Mouse (Mus musculus) forebrain, embryonic 10.5 days (tissue): Measurements from ENCODE around the gene Clec16a. TPM values are rescaled to one million over a fixed set of nuclear protein-coding genes. Genes with fewer than 3 reads are reported as not detected.

Source experiments
- DNase-seq: peaks from one replicate; pipeline ENCODE4 v3.0.0-alpha.2; 2017; ENCODE audit warnings: low spot score; ENCODE audit errors: extremely low spot score
- H3K27ac ChIP-seq: fragments of 300-500 bp; sonication (generic); 2 replicates; pipeline ENCODE4 v1.5.1; 2016; ENCODE audit warnings: mild to moderate bottlenecking
- H3K27me3 ChIP-seq: fragments of 300-500 bp; sonication (generic); 2 replicates; pipeline ENCODE4 v1.6.1; 2016; ENCODE audit warnings: mild to moderate bottlenecking; ENCODE audit not compliant: poor library complexity, severe bottlenecking
- H3K36me3 ChIP-seq: fragments of 300-500 bp; sonication (generic); replicated peaks from 2 replicates; pipeline ENCODE4 v1.6.1; 2016; ENCODE audit warnings: mild to moderate bottlenecking, moderate library complexity
- H3K4me1 ChIP-seq: fragments of 300-500 bp; sonication (generic); 2 replicates; pipeline ENCODE4 v1.6.1; 2016
- H3K4me3 ChIP-seq: fragments of 300-500 bp; sonication (generic); 2 replicates; pipeline ENCODE4 v1.5.1; 2016; ENCODE audit warnings: mild to moderate bottlenecking, moderate library complexity
- H3K9me3 ChIP-seq: fragments of 300-500 bp; sonication (generic); 2 replicates; pipeline ENCODE4 v1.6.1; 2016; ENCODE audit warnings: mild to moderate bottlenecking, moderate library complexity
- WGBS: fragments of 180-500 bp; shearing (Covaris S2); methylation state at CpG from one replicate; pipeline ENCODE4 v1.1.7; 2016; 5-methylcytosine and 5-hydroxymethylcytosine counted together
- polyA plus RNA-seq: library from polyadenylated mRNA; unstranded; fragments of >200 nt; fragmentation: Nextera tagmentation; extraction: Ambion mirVana; gene quantifications from 2 replicates; pipeline ENCODE4 v1.2.1, GENCODE M21; 2016

The Clec16a gene
- polyA plus RNA-seq, 1 experiment from 2014 or later = 29.7 TPM

DNA sequence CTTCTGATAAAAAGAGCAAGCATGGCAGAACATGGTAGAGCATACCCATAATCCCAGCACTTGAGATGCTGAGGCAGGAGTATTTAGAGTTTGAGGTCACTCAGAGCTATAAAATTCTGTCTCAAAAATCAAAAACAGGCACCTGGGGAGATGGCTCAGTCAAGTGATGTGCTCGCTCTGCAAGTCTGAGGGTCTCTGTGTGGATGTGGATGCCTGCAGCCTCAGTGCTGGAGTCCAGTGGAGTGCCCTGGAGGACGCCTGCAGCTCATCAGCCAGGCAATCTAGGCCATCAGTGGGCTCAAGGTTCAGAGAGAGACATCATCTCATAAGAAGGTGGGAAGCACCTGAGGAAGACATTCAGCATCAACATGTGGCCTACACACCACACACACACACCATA lies 137.4 kb downstream of the Clec16a start:
- Histone ChIP-seq H3K27ac (no peak overlapping the region), H3K9me3 (no peaks in the 10 kb centered on the region), H3K27me3 (no peaks in the 10 kb centered on the region), H3K4me1 (no peaks in the 10 kb centered on the region), H3K36me3 (no peaks in the 10 kb centered on the region), H3K4me3 (no peak overlapping the region)
- no peak for DNase-seq
- WGBS = 83% methylated on average over 2 of the region's 2 CpGs

DNA sequence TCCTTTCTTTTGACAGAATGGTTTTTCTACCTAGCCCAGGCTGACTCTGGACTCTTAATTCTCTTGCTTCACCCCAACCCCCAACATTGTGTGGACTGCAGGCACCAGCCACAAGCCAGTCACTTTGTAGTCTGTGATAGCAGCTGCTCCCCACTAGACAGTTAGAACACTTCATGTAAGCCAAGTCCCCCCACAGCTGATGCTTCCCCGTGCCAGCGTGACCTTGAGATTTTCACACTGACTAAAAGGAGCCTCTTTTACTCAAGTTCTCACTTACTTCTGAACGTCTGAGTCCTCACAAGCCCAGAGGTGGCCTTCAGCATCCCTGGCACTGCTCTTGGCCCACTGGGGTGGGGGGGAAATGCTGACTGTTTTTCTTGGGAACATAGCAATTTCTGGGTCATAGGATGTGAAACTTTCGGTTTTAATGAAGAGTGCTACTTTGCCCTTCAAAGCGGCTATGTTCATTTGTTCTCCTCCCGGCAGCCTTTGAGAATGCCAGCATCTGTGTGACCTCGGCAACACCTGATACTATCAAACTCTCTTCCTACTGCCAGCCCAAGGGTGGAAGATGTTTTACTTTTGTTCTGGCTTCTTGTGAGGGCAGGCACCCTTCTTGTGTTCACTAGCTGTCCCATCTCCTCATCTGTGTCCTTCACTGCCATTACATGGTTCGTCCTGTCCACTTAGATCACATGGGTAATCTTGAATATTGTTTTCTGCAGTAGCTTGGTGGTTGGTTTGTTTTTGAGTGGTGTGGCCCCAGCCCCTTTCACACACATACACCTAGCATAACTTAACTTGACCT lies 138.3 kb downstream of the Clec16a start:
- no peak for DNase-seq
- Histone ChIP-seq H3K27me3 (no peaks in the 10 kb centered on the region), H3K27ac (no peak overlapping the region), H3K4me3 (no peak overlapping the region), H3K4me1 (no peaks in the 10 kb centered on the region), H3K36me3 (no peaks in the 10 kb centered on the region), H3K9me3 (no peaks in the 10 kb centered on the region)
- 89% methylated on average over 8 of the region's 8 CpGs for WGBS

- no peaks in the 10 kb centered on the region for H3K9me3 ChIP-seq
- WGBS = 85% methylated on average over 6 of the region's 6 CpGs
Measured at GRCm38 (mm10) chr16:10689748-10690318, 144.7 kb downstream of the Clec16a start.

DNA sequence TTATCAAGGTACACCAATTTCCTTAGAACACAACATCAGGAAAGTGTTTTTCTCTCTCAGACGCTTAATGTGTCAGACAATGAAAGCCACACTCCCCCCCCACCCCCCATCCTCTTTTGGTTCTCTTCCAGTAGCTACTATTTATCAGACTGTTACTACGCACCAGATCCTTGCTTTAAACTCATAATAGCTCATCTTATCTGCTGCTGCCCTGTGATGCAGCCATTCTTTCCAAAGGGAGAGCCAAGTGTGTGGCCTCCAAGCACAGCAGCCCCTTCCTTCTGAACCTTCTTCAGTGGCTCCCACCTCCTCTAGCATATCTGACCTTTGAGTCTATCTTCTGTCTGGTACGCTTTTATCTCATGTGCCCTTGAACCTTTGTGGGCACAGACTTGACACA lies 145.3 kb downstream of the Clec16a start:
- Histone ChIP-seq H3K27ac (no peak overlapping the region), H3K27me3 (no peaks in the 10 kb centered on the region), H3K4me3 (no peak overlapping the region), H3K4me1 (0 out of 2 replicates have a peak, but pooled peaks cover 2% of the 10 kb centered on the region), H3K9me3 (no peaks in the 10 kb centered on the region), H3K36me3 (no peaks in the 10 kb centered on the region)
- DNase-seq = no peak
- WGBS = 89% methylated on average over 3 of the region's 3 CpGs

More at GRCm38 (mm10) chr16:10689748-10690318, 144.7 kb downstream of the Clec16a start:
- 0 out of 2 replicates have a peak, but pooled peaks cover 2% of the 10 kb centered on the region for H3K4me1 ChIP-seq
- no peak for DNase-seq
- H3K27me3 ChIP-seq = no peaks in the 10 kb centered on the region
- no peaks in the 10 kb centered on the region for H3K36me3 ChIP-seq
- H3K4me3 ChIP-seq = no peak overlapping the region
- no peak overlapping the region for H3K27ac ChIP-seq

DNA sequence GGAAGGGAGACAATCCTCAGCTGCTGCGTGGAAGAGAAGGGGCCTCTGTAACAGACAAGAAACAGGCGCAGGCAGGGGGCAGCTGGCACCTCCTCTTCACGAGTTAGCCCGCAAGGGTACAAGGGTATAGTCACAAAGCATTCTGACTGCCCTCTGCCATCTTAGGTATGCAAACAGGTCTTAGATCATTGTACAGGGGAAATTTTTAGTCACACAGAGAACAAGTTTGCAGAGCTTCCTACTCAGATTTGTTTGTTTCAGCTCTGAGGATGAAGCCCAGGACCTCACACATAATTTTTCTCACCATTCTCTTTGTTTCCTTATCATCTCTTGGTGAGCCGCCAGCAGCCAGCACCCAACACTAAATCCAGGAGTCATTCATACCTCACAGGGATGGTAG lies 146.6 kb downstream of the Clec16a start:
- Histone ChIP-seq H3K36me3 (no peaks in the 10 kb centered on the region), H3K4me3 (no peak overlapping the region), H3K27ac (no peak overlapping the region), H3K27me3 (no peaks in the 10 kb centered on the region), H3K9me3 (no peaks in the 10 kb centered on the region), H3K4me1 (0 out of 2 replicates have a peak, but pooled peaks cover 2% of the 10 kb centered on the region)
- DNase-seq = no peak
- 87% methylated on average over 5 of the region's 5 CpGs for WGBS

DNA sequence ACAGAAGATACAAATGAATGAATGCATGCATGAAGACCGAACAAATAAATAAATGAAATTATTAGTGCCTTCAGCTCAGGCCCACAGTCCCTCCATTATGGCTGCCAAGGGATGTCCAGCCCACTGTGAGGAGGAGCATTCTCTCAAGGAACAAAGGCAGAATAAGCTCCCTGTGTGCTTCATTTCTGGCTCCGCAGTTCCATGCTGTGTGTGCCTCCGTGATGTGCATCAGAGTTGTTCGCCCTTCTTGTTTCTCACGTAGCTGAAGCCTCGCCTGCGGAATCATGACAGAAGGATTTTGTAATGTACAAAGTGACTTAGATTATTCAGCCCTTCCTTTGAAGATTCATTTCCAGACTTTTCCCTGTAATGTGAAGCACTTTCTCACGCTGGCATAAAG lies 147.7 kb downstream of the Clec16a start:
- H3K27ac ChIP-seq = no peak overlapping the region
- no peaks in the 10 kb centered on the region for H3K27me3 ChIP-seq
- no peaks in the 10 kb centered on the region for H3K36me3 ChIP-seq
- no peak overlapping the region for H3K4me3 ChIP-seq
- no peaks in the 10 kb centered on the region for H3K9me3 ChIP-seq
- no peak for DNase-seq
- 88% methylated on average over 8 of the region's 8 CpGs for WGBS
- peaks cover 8% of the 10 kb centered on the region for H3K4me1 ChIP-seq

GRCm38 (mm10) chr16:10693424-10693823 lies 148.3 kb downstream of the Clec16a start:
- 83% methylated on average over 1 of the region's 1 CpGs for WGBS
- Histone ChIP-seq H3K4me1 (peaks cover 12% of the 10 kb centered on the region), H3K27ac (no peak overlapping the region), H3K9me3 (no peaks in the 10 kb centered on the region), H3K27me3 (no peaks in the 10 kb centered on the region), H3K36me3 (no peaks in the 10 kb centered on the region), H3K4me3 (no peak overlapping the region)
- no peak for DNase-seq

DNA sequence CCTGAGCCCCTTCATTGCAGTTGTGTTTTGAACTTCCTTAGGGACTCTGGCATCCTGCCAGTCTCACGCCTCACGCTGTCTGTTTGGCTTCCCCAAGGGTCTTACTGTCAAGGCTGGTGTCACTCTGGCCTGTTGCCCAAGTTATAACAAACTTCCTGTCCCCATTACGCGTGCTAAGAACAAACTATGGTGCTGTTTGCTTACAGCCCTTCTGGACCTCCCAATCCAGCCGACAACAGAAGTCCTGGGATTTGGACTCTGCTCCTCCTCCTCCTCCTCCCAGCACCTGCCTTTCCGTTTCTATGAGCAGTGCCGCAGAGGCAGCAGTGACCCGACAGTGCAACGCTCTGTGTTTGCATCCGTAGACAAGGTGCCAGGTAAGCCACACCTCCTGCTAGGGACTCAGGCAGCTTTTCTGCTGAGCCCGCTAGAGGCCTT lies 149.3 kb downstream of the Clec16a start:
- H3K27me3 ChIP-seq = no peaks in the 10 kb centered on the region
- no peak overlapping the region for H3K4me3 ChIP-seq
- no peaks in the 10 kb centered on the region for H3K36me3 ChIP-seq
- 72% methylated on average over 11 of the region's 11 CpGs for WGBS
- DNase-seq = no peak
- H3K27ac ChIP-seq = no peak overlapping the region
- H3K9me3 ChIP-seq = no peaks in the 10 kb centered on the region
- H3K4me1 ChIP-seq = peaks cover 12% of the 10 kb centered on the region

GRCm38 (mm10) chr16:10697861-10698659 lies 152.9 kb downstream of the Clec16a start:
- no peaks in the 10 kb centered on the region for H3K9me3 ChIP-seq
- H3K4me3 ChIP-seq = no peak overlapping the region
- H3K36me3 ChIP-seq = no peaks in the 10 kb centered on the region
- 75% methylated on average over 6 of the region's 6 CpGs for WGBS
- no peak for DNase-seq
- peaks cover 31% of the 10 kb centered on the region for H3K4me1 ChIP-seq
- 0 out of 2 replicates have a peak, but pooled peaks cover 5% of the 10 kb centered on the region for H3K27me3 ChIP-seq
- H3K27ac ChIP-seq = 0 out of 2 replicates have a peak overlapping the region, but pooled peaks have one; percentile 20

DNA sequence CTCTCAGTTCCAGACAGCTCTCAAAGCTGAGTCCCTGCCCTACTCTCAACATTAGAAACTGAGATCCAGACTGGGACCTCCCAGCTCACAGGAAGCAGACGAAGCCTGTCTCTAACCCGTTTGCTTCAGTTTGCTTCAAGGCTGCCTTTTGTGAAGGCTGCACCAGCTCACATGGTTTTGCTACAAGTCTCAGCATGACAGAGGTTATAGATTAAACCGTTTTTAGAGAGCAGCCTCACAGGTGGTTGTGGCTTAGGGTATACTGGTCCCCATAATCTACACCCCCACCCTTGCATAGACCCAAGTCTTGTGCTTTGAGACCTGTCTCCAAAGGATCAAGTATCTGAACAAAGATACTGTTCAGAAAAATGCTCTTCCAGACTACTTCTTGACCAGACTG lies 154.2 kb downstream of the Clec16a start:
- Histone ChIP-seq H3K4me3 (no peak overlapping the region), H3K27ac (no peak overlapping the region), H3K4me1 (peaks cover 36% of the 10 kb centered on the region), H3K27me3 (0 out of 2 replicates have a peak, but pooled peaks cover 5% of the 10 kb centered on the region), H3K9me3 (no peaks in the 10 kb centered on the region), H3K36me3 (no peaks in the 10 kb centered on the region)
- no peak for DNase-seq
- WGBS = 73% methylated on average over 3 of the region's 3 CpGs

- Histone ChIP-seq H3K4me1 (peaks cover 33% of the 10 kb centered on the region), H3K9me3 (no peaks in the 10 kb centered on the region), H3K27me3 (0 out of 2 replicates have a peak, but pooled peaks cover 5% of the 10 kb centered on the region), H3K36me3 (no peaks in the 10 kb centered on the region), H3K27ac (0 out of 2 replicates have a peak overlapping the region, but pooled peaks have one; percentile 20), H3K4me3 (no peak overlapping the region)
- 28% methylated on average over 2 of the region's 2 CpGs for WGBS
- no peak for DNase-seq
Measured at GRCm38 (mm10) chr16:10700160-10700559, 155.0 kb downstream of the Clec16a start.

- peaks cover 31% of the 10 kb centered on the region for H3K4me1 ChIP-seq
- 0 out of 2 replicates have a peak, but pooled peaks cover 5% of the 10 kb centered on the region for H3K27me3 ChIP-seq
- no peaks in the 10 kb centered on the region for H3K36me3 ChIP-seq
- no peaks in the 10 kb centered on the region for H3K9me3 ChIP-seq
- no peak overlapping the region for H3K4me3 ChIP-seq
- H3K27ac ChIP-seq = no peak overlapping the region
- WGBS = 78% methylated on average over 2 of the region's 2 CpGs
- DNase-seq = no peak
Measured at GRCm38 (mm10) chr16:10702399-10702798, 157.3 kb downstream of the Clec16a start.
